Mouse (Mus musculus) urinary bladder, adult 2 months (tissue): Measurements from ENCODE around the gene Bicd1. TPM values are rescaled to one million over a fixed set of nuclear protein-coding genes. Genes with fewer than 3 reads are reported as not detected.

Experiments
- DNase-seq: peaks from one replicate; pipeline ENCODE4 v3.0.0; 2022; ENCODE audit warnings: low spot score
- polyA plus RNA-seq: library from polyadenylated mRNA; depleted of rRNA; stranded (reverse); fragments of >200 nt; gene quantifications from 2 replicates; pipeline ENCODE4 v1.2.3, GENCODE M21; 2012; rRNA removed

Bicd1 gene
- polyA plus RNA-seq, 1 experiment: 4.7 TPM

DNA sequence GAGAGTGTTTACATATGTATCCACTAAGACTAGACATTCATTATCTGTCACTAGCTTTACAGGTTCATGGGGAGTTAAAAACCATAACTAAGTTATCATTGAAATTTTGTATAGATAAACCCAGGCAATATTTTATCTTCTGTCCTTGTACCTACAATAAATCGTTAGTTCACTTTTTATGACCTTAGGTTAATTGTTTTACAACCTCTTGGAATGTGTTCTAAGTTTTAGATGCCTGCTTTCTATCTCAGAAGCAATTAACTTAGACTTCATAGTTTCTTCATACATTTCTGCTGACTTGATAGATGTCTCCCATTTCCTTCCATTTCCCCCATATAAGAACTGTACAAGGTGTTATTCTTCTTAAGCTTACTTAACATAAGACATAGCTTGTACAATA is 158.5 kb downstream of the Bicd1 start:
- no peak for DNase-seq

DNA sequence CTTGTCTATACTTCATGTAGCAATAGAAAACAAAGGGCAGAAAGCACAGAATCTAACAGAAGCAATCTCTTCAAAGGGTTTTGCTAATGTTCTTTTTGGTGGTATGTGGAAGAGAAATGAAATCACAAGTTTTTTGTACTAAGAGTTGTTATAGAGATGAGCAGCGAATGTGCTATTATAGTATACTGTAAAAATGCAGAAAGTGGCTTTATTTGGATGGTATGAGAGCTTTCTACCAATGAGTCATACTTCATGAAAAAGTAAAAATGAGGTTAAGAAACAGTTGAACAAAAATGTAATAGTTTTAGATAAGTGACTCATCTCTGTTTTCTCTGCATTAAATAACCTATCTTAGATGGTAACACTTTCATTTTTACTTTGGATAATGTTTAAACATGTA is 165.6 kb downstream of the Bicd1 start:
- no peak for DNase-seq

DNA sequence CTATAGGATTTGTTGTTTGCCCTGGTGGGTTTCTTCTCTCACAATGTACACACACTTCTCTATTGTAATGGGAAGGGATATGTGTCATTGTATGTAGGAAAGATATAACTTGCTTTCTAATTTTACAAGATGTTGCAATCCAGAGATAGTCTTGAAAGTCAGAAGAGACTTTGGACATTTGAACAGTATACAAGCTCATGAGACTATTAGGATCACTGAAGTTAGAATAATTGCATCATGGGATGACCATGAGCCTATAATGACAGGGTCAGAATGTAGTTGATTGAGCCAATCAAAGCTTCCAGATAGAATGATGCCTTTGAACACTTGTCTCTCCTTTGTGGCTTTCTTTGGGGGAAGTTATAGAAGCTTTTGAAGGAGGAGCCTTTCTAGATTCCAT is 171.4 kb downstream of the Bicd1 start:
- DNase-seq: no peak

DNA sequence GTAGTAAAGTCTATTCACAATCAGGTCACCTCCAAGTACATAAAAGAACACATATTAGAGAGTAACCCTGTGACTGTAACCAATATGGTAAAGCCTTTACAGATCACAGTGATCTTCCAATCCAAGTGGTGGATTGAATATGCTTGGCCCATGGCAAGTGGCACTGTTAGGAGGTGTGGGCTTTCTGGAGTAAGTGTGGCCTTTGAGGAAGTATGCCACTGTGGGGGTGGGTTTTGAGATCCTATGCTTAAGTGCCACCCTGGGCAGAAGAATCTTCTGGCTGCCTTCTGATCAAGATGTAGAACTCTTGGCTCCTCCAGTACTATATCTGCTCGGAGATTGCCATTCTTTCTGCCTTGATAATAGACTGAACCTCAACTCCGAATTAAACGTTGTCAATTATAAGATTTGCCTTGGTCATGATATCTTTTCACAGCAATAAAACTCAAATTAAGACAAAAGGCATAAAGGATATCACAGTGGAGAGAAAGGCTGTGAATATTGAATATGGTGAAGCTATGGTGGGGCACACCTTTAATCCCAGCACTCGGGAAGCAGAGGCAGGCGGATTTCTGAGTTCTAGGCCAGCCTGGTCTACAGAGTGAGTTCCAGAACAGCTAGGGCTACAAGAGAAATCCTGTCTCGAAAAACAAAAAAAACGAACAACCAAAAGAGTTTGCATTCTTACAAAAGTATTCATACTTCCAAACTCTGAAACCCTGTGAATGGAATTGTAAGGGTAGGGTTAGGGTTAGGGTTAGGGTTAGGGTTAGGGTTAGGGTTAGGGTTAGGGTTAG is 177.2 kb downstream of the Bicd1 start:
- DNase-seq: no peak

Other genes with a start within 250 kb of the Bicd1 start
- gene Amn1, start 220.2 kb upstream of the Bicd1 start, polyA plus RNA-seq: 13.2 and 18.2 TPM in 2 replicates
- gene Resf1, start 99.5 kb upstream of the Bicd1 start, polyA plus RNA-seq: 13.8 and 17.1 TPM in 2 replicates